Mouse (Mus musculus): ENCODE measurements around the gene Caap1. TPM values are rescaled to one million over a fixed set of nuclear protein-coding genes. Genes with fewer than 3 reads are reported as not detected.

Gene Caap1
- polyA plus RNA-seq, 2 experiments = 15.4 to 17.9 TPM

DNA sequence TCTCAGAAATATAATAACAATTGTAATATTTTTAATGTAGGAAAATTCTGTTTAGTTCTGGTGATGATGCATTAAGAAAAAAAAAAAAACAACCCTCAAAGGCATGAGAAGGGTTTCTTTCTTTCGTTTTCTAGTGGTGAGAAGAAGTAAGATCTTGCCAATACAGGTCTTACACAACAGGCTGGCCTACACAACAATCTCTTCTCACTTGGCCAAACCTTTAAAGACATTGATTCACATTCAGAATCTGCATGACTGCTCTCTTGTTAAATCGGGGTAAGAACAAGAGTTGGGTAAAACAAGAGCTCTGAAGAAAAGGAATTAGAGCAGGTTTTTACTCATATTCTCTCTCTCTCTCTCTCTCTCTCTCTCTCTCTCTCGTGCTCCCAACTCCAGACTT, 41.2 kb downstream of the Caap1 start:
- Histone ChIP-seq H3K27me3 (ENCODE audit: control insufficient read depth, insufficient read depth, low read length) (no peaks in the 10 kb centered on the region), H3K27ac (replicated peaks; ENCODE audit: low read depth, low read length) (no peak overlapping the region), H3K9me3 (ENCODE audit: control insufficient read depth, low read length) (no peaks in the 10 kb centered on the region), H3K4me1 (ENCODE audit: control insufficient read depth, insufficient read depth, low read length) (no peaks in the 10 kb centered on the region), H3K36me3 (ENCODE audit: control insufficient read depth, insufficient read depth, low read length) (peaks cover 11% of the 10 kb centered on the region), H3K4me2 (replicated peaks; ENCODE audit: low read depth, low read length, severe bottlenecking) (no peak overlapping the region), H3K9ac (ENCODE audit: low read depth, low read length, severe bottlenecking) (no peak overlapping the region), H3K4me3 (replicated peaks; ENCODE audit: low read length) (no peak overlapping the region)
- DNase-seq (ENCODE audit: low spot score) (no peak), ATAC-seq (ENCODE audit: low FRiP score, low read depth) (no peak)
- no peak for TF ChIP-seq POLR2A (IDR thresholded peaks at IDR 0.05; ENCODE audit: borderline replicate concordance, extremely low read depth, insufficient read depth, insufficient read length)
- WGBS = 79% methylated on average over 3 of the region's 3 CpGs

GRCm38 (mm10) chr4:94476749-94477399, 79.7 kb downstream of the Caap1 start:
- Histone ChIP-seq H3K9ac (ENCODE audit: low read depth, low read length, severe bottlenecking) (no peak overlapping the region), H3K27ac (replicated peaks; ENCODE audit: low read depth, low read length) (no peak overlapping the region), H3K36me3 (ENCODE audit: control insufficient read depth, insufficient read depth, low read length) (no peaks in the 10 kb centered on the region), H3K9me3 (ENCODE audit: control insufficient read depth, low read length) (no peaks in the 10 kb centered on the region), H3K27me3 (ENCODE audit: control insufficient read depth, insufficient read depth, low read length) (no peaks in the 10 kb centered on the region), H3K4me2 (replicated peaks; ENCODE audit: low read depth, low read length, severe bottlenecking) (no peak overlapping the region), H3K4me3 (replicated peaks; ENCODE audit: low read length) (no peak overlapping the region), H3K4me1 (ENCODE audit: control insufficient read depth, insufficient read depth, low read length) (no peaks in the 10 kb centered on the region)
- no peak for ATAC-seq (ENCODE audit: low FRiP score, low read depth)
- no peak for DNase-seq (ENCODE audit: low spot score)
- TF ChIP-seq POLR2A (IDR thresholded peaks at IDR 0.05; ENCODE audit: borderline replicate concordance, extremely low read depth, insufficient read depth, insufficient read length) = no peak
- 79% methylated on average over 18 of the region's 18 CpGs for WGBS

DNA sequence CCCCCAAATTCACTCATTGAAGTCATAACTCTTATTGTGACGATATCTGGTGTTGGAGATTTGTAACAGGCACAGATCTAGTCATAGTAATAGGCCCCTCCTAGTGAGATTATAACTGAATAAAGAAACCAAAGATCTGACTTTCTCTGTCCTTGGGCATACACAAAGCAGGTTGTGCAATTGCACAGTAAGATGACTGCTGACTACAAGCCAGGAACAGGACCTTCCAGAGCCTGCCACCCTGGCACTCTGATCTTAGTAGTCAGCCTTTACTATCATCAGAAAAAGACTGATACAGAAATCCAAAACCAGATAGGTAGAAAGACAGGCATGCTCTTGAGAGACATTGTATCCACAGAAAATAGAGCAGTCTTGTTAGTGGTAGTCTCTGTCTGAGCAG, 83.3 kb downstream of the Caap1 start:
- Histone ChIP-seq H3K4me2 (replicated peaks; ENCODE audit: low read depth, low read length, severe bottlenecking) (no peak overlapping the region), H3K36me3 (ENCODE audit: control insufficient read depth, insufficient read depth, low read length) (no peaks in the 10 kb centered on the region), H3K27ac (replicated peaks; ENCODE audit: low read depth, low read length) (no peak overlapping the region), H3K9ac (ENCODE audit: low read depth, low read length, severe bottlenecking) (no peak overlapping the region), H3K4me3 (replicated peaks; ENCODE audit: low read length) (no peak overlapping the region), H3K27me3 (ENCODE audit: control insufficient read depth, insufficient read depth, low read length) (no peaks in the 10 kb centered on the region), H3K4me1 (ENCODE audit: control insufficient read depth, insufficient read depth, low read length) (no peaks in the 10 kb centered on the region), H3K9me3 (ENCODE audit: control insufficient read depth, low read length) (no peaks in the 10 kb centered on the region)
- no peak for ATAC-seq (ENCODE audit: low FRiP score, low read depth)
- no peak for DNase-seq (ENCODE audit: low spot score)
- TF ChIP-seq POLR2A (IDR thresholded peaks at IDR 0.05; ENCODE audit: borderline replicate concordance, extremely low read depth, insufficient read depth, insufficient read length) = no peak
- 83% methylated on average over 1 of the region's 1 CpGs for WGBS

DNA sequence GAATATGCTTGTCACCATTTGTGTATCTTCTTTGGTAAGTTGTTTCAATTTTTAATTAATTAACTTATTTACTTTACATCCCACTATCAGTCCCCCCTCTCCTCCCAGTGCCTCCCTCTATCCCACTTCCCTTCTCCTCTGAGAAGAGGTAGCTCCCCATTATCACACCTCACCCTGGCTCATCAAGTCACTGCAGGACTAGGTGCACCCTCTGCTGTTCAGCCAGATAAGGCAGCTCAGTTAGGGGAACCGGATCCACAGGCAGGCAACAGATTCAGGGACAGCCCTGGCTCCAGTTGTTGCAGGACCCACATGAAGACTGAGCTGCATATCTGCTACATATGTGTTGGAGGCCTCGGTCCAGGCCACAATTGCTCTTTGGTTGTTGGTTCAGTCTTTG, 97.2 kb downstream of the Caap1 start:
- H3K9ac ChIP-seq (ENCODE audit: low read depth, low read length, severe bottlenecking) = no peak overlapping the region
- 89% methylated on average over 2 of the region's 2 CpGs for WGBS
- no peak for TF ChIP-seq POLR2A (IDR thresholded peaks at IDR 0.05; ENCODE audit: borderline replicate concordance, extremely low read depth, insufficient read depth, insufficient read length)
- H3K4me1 ChIP-seq (ENCODE audit: control insufficient read depth, insufficient read depth, low read length) = no peaks in the 10 kb centered on the region
- no peaks in the 10 kb centered on the region for H3K27me3 ChIP-seq (ENCODE audit: control insufficient read depth, insufficient read depth, low read length)
- no peak overlapping the region for H3K4me3 ChIP-seq (replicated peaks; ENCODE audit: low read length)
- no peaks in the 10 kb centered on the region for H3K9me3 ChIP-seq (ENCODE audit: control insufficient read depth, low read length)
- peaks cover 7% of the 10 kb centered on the region; the same call in 1 of the 2 replicates for H3K36me3 ChIP-seq (ENCODE audit: control insufficient read depth, insufficient read depth, low read length)
- no peak overlapping the region for H3K27ac ChIP-seq (replicated peaks; ENCODE audit: low read depth, low read length)
- ATAC-seq (ENCODE audit: low FRiP score, low read depth) (no peak), DNase-seq (ENCODE audit: low spot score) (no peak)
- no peak overlapping the region for H3K4me2 ChIP-seq (replicated peaks; ENCODE audit: low read depth, low read length, severe bottlenecking)

GRCm38 (mm10) chr4:94454857-94455256, 101.7 kb downstream of the Caap1 start:
- H3K4me1 ChIP-seq (ENCODE audit: control insufficient read depth, insufficient read depth, low read length) = no peaks in the 10 kb centered on the region
- no peak overlapping the region for H3K4me2 ChIP-seq (replicated peaks; ENCODE audit: low read depth, low read length, severe bottlenecking)
- H3K36me3 ChIP-seq (ENCODE audit: control insufficient read depth, insufficient read depth, low read length) = no peaks in the 10 kb centered on the region
- ATAC-seq (ENCODE audit: low FRiP score, low read depth) (no peak), DNase-seq (ENCODE audit: low spot score) (no peak)
- H3K4me3 ChIP-seq (replicated peaks; ENCODE audit: low read length) = no peak overlapping the region
- H3K27me3 ChIP-seq (ENCODE audit: control insufficient read depth, insufficient read depth, low read length) = no peaks in the 10 kb centered on the region
- H3K27ac ChIP-seq (replicated peaks; ENCODE audit: low read depth, low read length) = no peak overlapping the region
- 81% methylated on average over 1 of the region's 1 CpGs for WGBS
- no peaks in the 10 kb centered on the region for H3K9me3 ChIP-seq (ENCODE audit: control insufficient read depth, low read length)
- H3K9ac ChIP-seq (ENCODE audit: low read depth, low read length, severe bottlenecking) = no peak overlapping the region
- no peak for TF ChIP-seq POLR2A (IDR thresholded peaks at IDR 0.05; ENCODE audit: borderline replicate concordance, extremely low read depth, insufficient read depth, insufficient read length)

Other genes with a start within 250 kb of the Caap1 start
- not detected in 2 replicates for gene Gm10306, start 250 bp downstream of the Caap1 start, polyA plus RNA-seq (2012; rRNA removed)
- gene Gm10306, start 250 bp downstream of the Caap1 start, polyA plus RNA-seq (2014; fragmentation: Nextera tagmentation; extraction: Ambion mirVana) = 0.81 TPM in 1 of 2 replicates, not detected in the other
- 39.0 and 39.3 TPM in 2 replicates for gene Plaa, start 46.4 kb upstream of the Caap1 start, polyA plus RNA-seq (2012; rRNA removed)
- gene Plaa, start 46.4 kb upstream of the Caap1 start, polyA plus RNA-seq (2014; fragmentation: Nextera tagmentation; extraction: Ambion mirVana) = 57.3 and 62.9 TPM in 2 replicates
- gene Ift74, start 57.7 kb upstream of the Caap1 start, polyA plus RNA-seq (2012; rRNA removed) = 9.4 and 20.9 TPM in 2 replicates
- 34.1 and 38.0 TPM in 2 replicates for gene Ift74, start 57.7 kb upstream of the Caap1 start, polyA plus RNA-seq (2014; fragmentation: Nextera tagmentation; extraction: Ambion mirVana)
- gene Lrrc19, start 93.3 kb upstream of the Caap1 start, polyA plus RNA-seq (2012; rRNA removed) = not detected in 2 replicates
- gene Lrrc19, start 93.3 kb upstream of the Caap1 start, polyA plus RNA-seq (2014; fragmentation: Nextera tagmentation; extraction: Ambion mirVana) = 0.40 and 0.72 TPM in 2 replicates
- 8.4 and 10.2 TPM in 2 replicates for gene Tek, start 182.5 kb upstream of the Caap1 start, polyA plus RNA-seq (2012; rRNA removed)
- gene Tek, start 182.5 kb upstream of the Caap1 start, polyA plus RNA-seq (2014; fragmentation: Nextera tagmentation; extraction: Ambion mirVana) = 15.6 and 15.7 TPM in 2 replicates